Comparison of ENCODE assay signal across 30 mouse cellular contexts in genomic region chr14:122188250-122188649, GRCm38 (mm10). TPM values are rescaled to one million over a fixed set of nuclear protein-coding genes. Genes with fewer than 3 reads are reported as not detected.
A peak's percentile ranks its signal among the peaks of the same experiment; 100 is the strongest.
DNase-seq lines count a peak whose midpoint lies in the region; ATAC-seq lines count a peak whose summit lies in the region.
"Had no signal": no experiment of that assay in that cellular context is flagged by ENCODE, and none has a peak within 500 bp of the region (broad histone marks: within the 10 kb centered on the region; RNA-seq: fewer than 3 reads in every experiment).

No protein-coding gene starts in this region.

- H3K4me2 ChIP-seq in heart, embryonic 12.5 days, result no peak overlapping the region
- H3K4me2 ChIP-seq in limb, embryonic 13.5 days (replicated peaks), result no peak overlapping the region
- H3K4me2 ChIP-seq: embryonic facial prominence, embryonic 13.5 days; forebrain, embryonic 13.5 days; heart, embryonic 11.5 days; heart, embryonic 15.5 days; hindbrain, embryonic 13.5 days; intestine, embryonic 15.5 days had no signal

- H3K4me3 ChIP-seq in heart, embryonic 12.5 days, result no peak overlapping the region
- H3K4me3 ChIP-seq in limb, embryonic 13.5 days, result no peak overlapping the region
- H3K4me3 ChIP-seq: embryonic facial prominence, embryonic 10.5 days; embryonic facial prominence, embryonic 13.5 days; erythroblast, embryonic 14.5 days; forebrain, embryonic 13.5 days; heart, embryonic 15.5 days; hindbrain, embryonic 10.5 days; hindbrain, embryonic 13.5 days; intestine, embryonic 15.5 days had no signal

- H3K27me3 ChIP-seq in heart, embryonic 12.5 days (replicated peaks), result no peaks in the 10 kb centered on the region
- peaks cover 51% of the 10 kb centered on the region for H3K27me3 ChIP-seq in limb, embryonic 13.5 days
- H3K27me3 ChIP-seq: CH12.LX; embryonic facial prominence, embryonic 13.5 days; forebrain, embryonic 13.5 days; heart, embryonic 15.5 days; hindbrain, embryonic 13.5 days; intestine, embryonic 15.5 days; Patski had no signal

- WGBS in heart, embryonic 12.5 days, result 92% methylated on average over 5 of the region's 5 CpGs
- WGBS in limb, embryonic 13.5 days, result 28% methylated on average over 5 of the region's 5 CpGs

- H3K27ac ChIP-seq in heart, embryonic 12.5 days (ENCODE audit: poor library complexity, severe bottlenecking), result no peak overlapping the region
- no peak overlapping the region for H3K27ac ChIP-seq in limb, embryonic 13.5 days
- H3K27ac ChIP-seq: embryonic facial prominence, embryonic 10.5 days; embryonic facial prominence, embryonic 13.5 days; forebrain, embryonic 13.5 days; heart, embryonic 15.5 days; hindbrain, embryonic 10.5 days; hindbrain, embryonic 13.5 days; intestine, embryonic 15.5 days had no signal

- peaks cover 6% of the 10 kb centered on the region; the same call in 1 of the 2 replicates for H3K4me1 ChIP-seq in heart, embryonic 12.5 days (replicated peaks)
- H3K4me1 ChIP-seq in limb, embryonic 13.5 days, result 0 out of 2 replicates have a peak, but pooled peaks cover 5% of the 10 kb centered on the region
- H3K4me1 ChIP-seq: embryonic facial prominence, embryonic 13.5 days; forebrain, embryonic 13.5 days; hindbrain, embryonic 10.5 days; hindbrain, embryonic 13.5 days; intestine, embryonic 15.5 days had no signal

- H3K9ac ChIP-seq in heart, embryonic 12.5 days, result peak overlapping the region; percentile 41; the same call in 1 of the 2 replicates
- no peak overlapping the region for H3K9ac ChIP-seq in limb, embryonic 13.5 days
- H3K9ac ChIP-seq: embryonic facial prominence, embryonic 13.5 days; forebrain, embryonic 13.5 days; heart, embryonic 15.5 days; hindbrain, embryonic 13.5 days; intestine, embryonic 15.5 days had no signal

- DNase-seq in adrenal gland, adult 2 months, result peak; percentile 28
- no peak for DNase-seq in adrenal gland, postnatal 10 days
- no peak for DNase-seq in heart, adult 18-20 months
- no peak for DNase-seq in kidney, postnatal 36 days
- DNase-seq: B cell, adult 2 months; cerebellum, adult 11-12 months; cerebellum, adult 8-10 months; cerebellum, postnatal 10 days; cerebellum, postnatal 36 days; embryo, embryonic 11 days; gastrocnemius, postnatal 10 days; gastrocnemius, postnatal 36 days; heart, postnatal 10 days; heart, postnatal 36 days; kidney, adult 11 months had no signal

- no peaks in the 10 kb centered on the region for H3K36me3 ChIP-seq in heart, embryonic 12.5 days
- H3K36me3 ChIP-seq in limb, embryonic 13.5 days, result no peaks in the 10 kb centered on the region
- H3K36me3 ChIP-seq: embryonic facial prominence, embryonic 10.5 days; embryonic facial prominence, embryonic 13.5 days; heart, embryonic 15.5 days; hindbrain, embryonic 10.5 days; hindbrain, embryonic 13.5 days; intestine, embryonic 15.5 days had no signal

- H3K9me3 ChIP-seq in heart, embryonic 12.5 days (replicated peaks), result no peaks in the 10 kb centered on the region; the same call in 1 of the 2 replicates
- peaks cover 6% of the 10 kb centered on the region; the same call in 1 of the 2 replicates for H3K9me3 ChIP-seq in limb, embryonic 13.5 days
- H3K9me3 ChIP-seq: embryonic facial prominence, embryonic 10.5 days; embryonic facial prominence, embryonic 13.5 days; heart, embryonic 15.5 days; hindbrain, embryonic 13.5 days; intestine, embryonic 15.5 days had no signal

- ATAC-seq in heart, embryonic 12.5 days (ENCODE audit: insufficient number of reproducible peaks, low FRiP score), result no peak
- peak; percentile 68 for ATAC-seq in limb, embryonic 13.5 days (ENCODE audit: low FRiP score, low read depth)
- ATAC-seq: forebrain, embryonic 13.5 days; forebrain, embryonic 16.5 days; hindbrain, embryonic 16.5 days; intestine, embryonic 15.5 days; Patski had no signal

RNA-seq across cellular contexts. Expression of gene Clybl, which starts 6.7 kb away (rescaled TPM):
- total RNA-seq in adrenal gland, adult 2 months (2021), result 100 to 1,000 TPM in 1 of 2 experiments, 10 to 100 TPM in 1; 96.5 to 104 TPM
- 4.4 and 5.3 TPM in 2 replicates for polyA plus RNA-seq in adrenal gland, adult 2 months (2012; rRNA removed)
- 100 to 1,000 TPM; 121 to 123 TPM for total RNA-seq in adrenal gland, postnatal 10 days (2021)
- polyA plus RNA-seq in heart, embryonic 12.5 days (2016; fragmentation: Nextera tagmentation; extraction: Ambion mirVana), result 70.3 and 72.8 TPM in 2 replicates
- 100 to 1,000 TPM; 131 to 137 TPM for total RNA-seq in heart, adult 18-20 months (2021)
- 13.6 and 15.9 TPM in 2 replicates for polyA plus RNA-seq in limb, embryonic 13.5 days (2015; fragmentation: Nextera tagmentation; extraction: Ambion mirVana)
